Mouse (Mus musculus): ENCODE results near the gene Tnk2. TPM values are rescaled to one million over a fixed set of nuclear protein-coding genes. Genes with fewer than 3 reads are reported as not detected.
A peak's percentile ranks its signal among the peaks of the same experiment; 100 is the strongest.

The Tnk2 gene
- polyA plus RNA-seq, 1 experiment from 2014 or later: 12.5 TPM

DNA sequence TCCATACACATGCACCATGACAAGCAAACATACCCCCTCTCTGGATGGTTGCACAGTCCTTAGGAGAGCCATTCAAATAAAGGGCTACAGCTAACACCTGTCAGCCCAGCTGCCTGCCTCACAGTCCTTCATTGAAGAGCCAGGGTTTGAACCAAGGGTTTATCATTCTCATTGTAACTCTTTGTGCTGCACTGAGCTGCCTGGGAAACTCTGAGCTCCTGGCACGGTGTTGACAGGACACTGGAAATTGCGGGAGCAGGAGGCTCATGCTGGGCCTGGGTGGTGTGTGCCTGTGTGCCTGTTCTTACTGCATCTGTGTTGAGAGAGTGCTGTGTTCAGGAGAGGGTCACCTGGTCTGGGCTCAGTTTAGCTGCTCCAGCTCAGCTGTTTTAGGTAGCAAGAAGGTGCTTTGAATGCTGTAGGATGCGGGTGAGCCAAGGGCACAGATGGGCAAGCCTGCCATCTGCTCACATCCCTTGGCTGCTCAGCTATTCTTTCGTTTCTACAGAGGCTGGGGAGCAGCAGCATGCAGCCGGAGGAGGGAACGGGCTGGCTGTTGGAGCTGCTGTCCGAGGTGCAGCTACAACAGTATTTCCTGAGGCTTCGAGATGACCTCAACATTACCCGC, 19.7 kb downstream of the Tnk2 start:
- Histone ChIP-seq H3K27ac (no peak overlapping the region), H3K9ac (no peak overlapping the region), H3K4me3 (no peak overlapping the region), H3K4me2 (replicated peaks) (peak overlapping the region; percentile 22; the same call in 1 of the 2 replicates), H3K36me3 (peaks cover 10% of the 10 kb centered on the region), H3K27me3 (replicated peaks) (no peaks in the 10 kb centered on the region), H3K4me1 (peaks cover 68% of the 10 kb centered on the region), H3K9me3 (no peaks in the 10 kb centered on the region)
- WGBS: 72% methylated on average over 9 of the region's 9 CpGs
- ATAC-seq (ENCODE audit: low FRiP score, low read depth): no peak

DNA sequence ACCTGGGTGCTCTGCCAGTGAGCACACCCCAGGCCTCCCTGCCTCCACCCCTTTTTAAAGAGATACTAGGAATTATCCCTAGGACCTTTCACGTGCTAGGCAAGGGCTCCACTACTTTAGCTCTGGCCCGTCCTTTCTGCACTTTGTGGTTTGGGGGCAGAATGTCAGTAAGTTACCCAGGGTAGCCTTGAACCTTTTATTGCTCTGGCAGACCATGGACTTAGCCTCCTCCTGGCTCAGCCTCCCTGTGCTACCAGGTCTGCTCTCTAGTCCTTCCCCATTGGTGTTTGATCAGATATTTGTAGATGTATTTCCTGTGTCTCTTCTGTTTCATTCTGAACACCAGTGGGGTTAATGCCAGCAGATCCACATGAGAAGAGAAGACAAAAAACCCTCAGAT, 20.5 kb downstream of the Tnk2 start:
- Histone ChIP-seq H3K4me1 (peaks cover 59% of the 10 kb centered on the region), H3K4me3 (no peak overlapping the region), H3K27ac (no peak overlapping the region), H3K9me3 (no peaks in the 10 kb centered on the region), H3K4me2 (replicated peaks) (no peak overlapping the region), H3K27me3 (replicated peaks) (no peaks in the 10 kb centered on the region), H3K9ac (no peak overlapping the region), H3K36me3 (peaks cover 10% of the 10 kb centered on the region)
- WGBS: 88% methylated on average over 2 of the region's 2 CpGs
- no peak for ATAC-seq (ENCODE audit: low FRiP score, low read depth)

DNA sequence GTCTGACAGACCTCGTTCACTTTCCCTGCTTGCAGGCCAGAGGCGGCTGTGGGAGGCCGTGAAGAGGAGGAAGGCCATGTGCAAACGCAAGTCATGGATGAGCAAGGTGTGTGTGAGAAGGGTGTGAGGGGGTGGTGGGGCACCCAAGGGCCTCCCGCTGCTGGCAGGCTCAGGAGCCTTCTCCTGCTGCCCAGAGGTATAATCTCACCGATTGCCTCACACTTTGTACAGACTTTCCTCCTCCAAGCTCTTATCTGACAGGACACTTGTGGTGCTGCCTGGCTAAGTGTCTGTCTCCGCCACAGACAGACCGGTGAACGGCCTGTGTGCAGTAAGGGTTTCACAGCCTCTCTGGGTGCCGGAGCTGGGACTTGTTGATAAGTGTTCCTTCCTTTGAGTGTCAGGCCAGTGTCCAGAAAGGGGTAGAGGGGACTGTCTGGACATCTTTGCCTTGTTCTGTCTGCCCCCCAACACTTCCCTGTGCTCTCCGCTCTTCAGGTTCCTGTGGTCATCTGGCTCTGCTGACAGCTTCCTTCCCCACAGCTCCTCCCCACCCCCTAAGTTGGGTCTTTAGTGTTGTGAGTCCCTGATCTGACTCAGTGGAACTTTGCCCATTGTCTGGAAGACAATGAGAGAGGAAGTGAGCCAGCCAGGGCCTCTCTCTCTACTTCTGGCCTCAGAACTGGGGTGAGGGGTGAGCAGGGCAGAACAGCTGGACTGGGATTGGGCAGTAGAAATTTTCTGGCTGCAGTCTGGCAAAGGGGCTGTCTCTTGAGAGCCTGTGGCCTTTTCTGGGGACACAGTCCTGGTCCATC, 22.4 kb downstream of the Tnk2 start:
- WGBS: 48% methylated on average over 11 of the region's 11 CpGs
- H3K4me2 ChIP-seq (replicated peaks): no peak overlapping the region
- H3K27me3 ChIP-seq (replicated peaks): no peaks in the 10 kb centered on the region
- no peaks in the 10 kb centered on the region for H3K9me3 ChIP-seq
- no peak overlapping the region for H3K27ac ChIP-seq
- H3K4me1 ChIP-seq: peaks cover 40% of the 10 kb centered on the region
- H3K36me3 ChIP-seq: peaks cover 24% of the 10 kb centered on the region
- no peak overlapping the region for H3K4me3 ChIP-seq
- no peak overlapping the region for H3K9ac ChIP-seq
- ATAC-seq (ENCODE audit: low FRiP score, low read depth): no peak

DNA sequence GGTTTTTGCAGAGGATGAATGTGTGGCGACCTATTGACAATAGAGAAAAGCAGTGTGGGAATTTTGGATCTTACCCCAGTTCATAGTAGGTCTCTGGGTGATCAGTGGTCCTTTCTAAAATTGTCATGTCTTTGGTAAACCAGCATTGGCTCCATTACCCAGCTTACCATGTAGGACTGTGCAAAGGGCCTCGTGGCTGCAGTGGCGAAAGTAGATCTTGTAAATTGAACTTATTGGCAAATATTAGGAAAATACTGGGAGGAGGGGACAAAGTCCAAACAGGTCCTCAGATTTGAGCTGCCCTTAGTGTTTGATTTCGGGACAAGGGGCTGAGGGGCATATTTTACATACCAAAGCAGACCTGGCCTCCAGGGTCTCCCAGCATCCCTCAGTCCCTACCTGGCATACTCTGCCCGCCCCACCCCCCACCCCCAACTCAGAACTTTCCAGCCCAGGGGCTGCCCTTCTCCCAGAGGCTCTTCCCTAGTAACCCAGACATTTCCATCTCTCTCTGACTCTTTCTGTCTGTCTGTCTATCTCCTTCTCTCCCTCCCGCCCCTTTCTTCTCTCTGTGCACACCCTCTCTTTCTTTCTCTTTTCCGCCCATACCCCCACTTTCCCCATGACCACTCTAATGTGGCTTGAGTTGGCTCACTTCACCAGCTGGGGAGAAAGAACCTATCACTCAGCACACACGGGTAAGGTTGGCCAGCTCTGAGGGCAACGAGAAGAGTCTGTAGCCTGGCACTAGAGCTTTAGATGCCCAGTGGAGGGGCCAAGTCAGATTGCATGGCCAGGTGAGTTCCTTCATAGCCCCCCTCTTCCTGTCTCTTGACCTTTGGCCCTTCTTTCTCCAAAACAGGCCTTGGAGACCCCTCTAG, 23.2 kb downstream of the Tnk2 start:
- no peak overlapping the region for H3K9ac ChIP-seq
- H3K4me3 ChIP-seq: no peak overlapping the region
- H3K4me1 ChIP-seq: peaks cover 32% of the 10 kb centered on the region
- H3K4me2 ChIP-seq (replicated peaks): no peak overlapping the region
- WGBS: 74% methylated on average over 9 of the region's 9 CpGs
- H3K36me3 ChIP-seq: peaks cover 32% of the 10 kb centered on the region
- ATAC-seq (ENCODE audit: low FRiP score, low read depth): no peak
- no peak overlapping the region for H3K27ac ChIP-seq
- no peaks in the 10 kb centered on the region for H3K27me3 ChIP-seq (replicated peaks)
- no peaks in the 10 kb centered on the region for H3K9me3 ChIP-seq

DNA sequence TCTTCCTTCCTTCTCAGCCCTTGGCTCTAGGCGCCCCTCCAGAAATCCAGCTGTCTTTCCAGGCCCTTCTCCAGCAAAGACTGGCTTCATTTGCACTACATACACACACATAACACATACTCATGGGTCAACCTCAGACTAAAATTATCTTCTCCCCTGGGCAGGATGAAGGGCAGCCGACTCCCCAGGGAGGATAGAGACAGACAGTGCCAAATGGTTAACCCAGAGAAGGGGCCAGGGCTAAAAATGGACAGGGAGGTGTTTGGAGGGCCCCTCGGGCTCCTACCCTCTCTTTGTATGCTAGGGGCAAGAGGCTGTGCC, 23.8 kb downstream of the Tnk2 start:
- H3K9me3 ChIP-seq: no peaks in the 10 kb centered on the region
- ATAC-seq (ENCODE audit: low FRiP score, low read depth): no peak
- peaks cover 38% of the 10 kb centered on the region for H3K36me3 ChIP-seq
- peaks cover 28% of the 10 kb centered on the region for H3K4me1 ChIP-seq
- WGBS: 86% methylated on average over 3 of the region's 3 CpGs
- H3K4me3 ChIP-seq: no peak overlapping the region
- H3K4me2 ChIP-seq (replicated peaks): no peak overlapping the region
- H3K9ac ChIP-seq: no peak overlapping the region
- H3K27me3 ChIP-seq (replicated peaks): no peaks in the 10 kb centered on the region
- no peak overlapping the region for H3K27ac ChIP-seq

DNA sequence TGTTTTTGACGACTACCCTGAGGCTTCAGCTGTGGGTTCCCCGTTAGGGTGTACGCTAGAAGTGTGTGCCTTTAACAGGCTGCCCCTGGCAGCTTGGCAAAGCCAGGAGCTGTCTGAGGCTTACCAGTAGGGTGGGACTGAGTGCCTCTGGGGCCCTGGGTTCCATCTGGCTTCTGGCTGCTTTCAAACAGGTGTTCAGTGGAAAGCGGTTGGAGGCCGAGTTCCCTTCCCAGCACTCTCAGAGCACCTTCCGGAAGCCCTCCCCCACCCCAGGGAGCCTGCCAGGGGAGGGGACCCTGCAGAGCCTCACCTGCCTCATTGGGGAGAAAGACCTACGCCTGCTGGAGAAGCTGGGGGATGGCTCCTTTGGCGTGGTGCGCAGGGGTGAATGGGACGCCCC, 24.4 kb downstream of the Tnk2 start:
- H3K27me3 ChIP-seq (replicated peaks): no peaks in the 10 kb centered on the region
- H3K4me2 ChIP-seq (replicated peaks): no peak overlapping the region
- H3K36me3 ChIP-seq: peaks cover 43% of the 10 kb centered on the region
- peaks cover 25% of the 10 kb centered on the region for H3K4me1 ChIP-seq
- H3K27ac ChIP-seq: no peak overlapping the region
- no peak overlapping the region for H3K9ac ChIP-seq
- no peak for ATAC-seq (ENCODE audit: low FRiP score, low read depth)
- 76% methylated on average over 10 of the region's 10 CpGs for whole genome bisulfite sequencing
- no peaks in the 10 kb centered on the region for H3K9me3 ChIP-seq
- H3K4me3 ChIP-seq: no peak overlapping the region

DNA sequence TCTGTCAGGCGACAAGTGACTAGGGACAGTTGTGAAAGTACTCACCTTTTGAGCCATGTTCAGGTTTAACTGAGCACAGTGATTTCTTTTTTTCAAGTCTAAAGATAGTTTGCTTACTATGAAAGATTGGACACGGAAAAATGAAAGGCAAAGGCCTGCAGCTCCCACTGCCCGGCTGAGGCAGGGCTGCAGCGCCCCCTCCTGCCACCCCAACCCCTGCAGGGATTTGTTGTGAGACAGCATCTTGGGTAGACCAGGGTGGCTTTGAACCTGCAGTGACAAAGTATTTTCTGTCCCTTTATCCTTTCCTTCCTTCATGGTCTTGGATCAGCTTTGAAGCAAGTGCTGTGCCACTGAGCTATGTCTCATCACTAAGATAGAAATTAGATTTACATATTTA, 24.8 kb downstream of the Tnk2 start:
- no peak overlapping the region for H3K27ac ChIP-seq
- no peak overlapping the region for H3K4me3 ChIP-seq
- H3K9ac ChIP-seq: no peak overlapping the region
- 78% methylated on average over 4 of the region's 4 CpGs for WGBS
- no peaks in the 10 kb centered on the region for H3K9me3 ChIP-seq
- H3K4me2 ChIP-seq (replicated peaks): no peak overlapping the region
- H3K4me1 ChIP-seq: peaks cover 21% of the 10 kb centered on the region
- peaks cover 47% of the 10 kb centered on the region for H3K36me3 ChIP-seq
- H3K27me3 ChIP-seq (replicated peaks): no peaks in the 10 kb centered on the region
- no peak for ATAC-seq (ENCODE audit: low FRiP score, low read depth)

DNA sequence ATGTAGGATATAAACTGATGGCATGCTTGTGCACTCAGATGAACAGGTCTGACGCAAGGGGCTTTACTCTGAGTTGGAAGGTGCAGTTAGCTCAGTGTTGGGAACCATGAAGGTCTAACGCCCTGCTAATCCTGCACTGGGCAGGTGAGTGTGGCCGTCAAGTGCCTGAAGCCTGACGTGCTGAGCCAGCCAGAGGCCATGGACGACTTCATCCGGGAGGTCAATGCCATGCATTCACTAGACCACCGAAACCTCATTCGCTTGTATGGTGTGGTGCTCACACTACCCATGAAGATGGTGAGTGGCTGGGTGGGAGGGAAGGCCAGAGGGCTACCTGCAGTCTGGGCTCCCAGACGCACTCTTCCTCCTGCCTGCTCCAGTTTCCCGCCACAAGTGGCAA, 25.6 kb downstream of the Tnk2 start:
- Histone ChIP-seq H3K4me1 (peaks cover 16% of the 10 kb centered on the region; the same call in 1 of the 2 replicates), H3K4me2 (replicated peaks) (no peak overlapping the region), H3K27me3 (replicated peaks) (no peaks in the 10 kb centered on the region), H3K9me3 (no peaks in the 10 kb centered on the region), H3K4me3 (no peak overlapping the region), H3K36me3 (peaks cover 53% of the 10 kb centered on the region), H3K9ac (no peak overlapping the region), H3K27ac (no peak overlapping the region)
- ATAC-seq (ENCODE audit: low FRiP score, low read depth): no peak
- 94% methylated on average over 10 of the region's 10 CpGs for WGBS

DNA sequence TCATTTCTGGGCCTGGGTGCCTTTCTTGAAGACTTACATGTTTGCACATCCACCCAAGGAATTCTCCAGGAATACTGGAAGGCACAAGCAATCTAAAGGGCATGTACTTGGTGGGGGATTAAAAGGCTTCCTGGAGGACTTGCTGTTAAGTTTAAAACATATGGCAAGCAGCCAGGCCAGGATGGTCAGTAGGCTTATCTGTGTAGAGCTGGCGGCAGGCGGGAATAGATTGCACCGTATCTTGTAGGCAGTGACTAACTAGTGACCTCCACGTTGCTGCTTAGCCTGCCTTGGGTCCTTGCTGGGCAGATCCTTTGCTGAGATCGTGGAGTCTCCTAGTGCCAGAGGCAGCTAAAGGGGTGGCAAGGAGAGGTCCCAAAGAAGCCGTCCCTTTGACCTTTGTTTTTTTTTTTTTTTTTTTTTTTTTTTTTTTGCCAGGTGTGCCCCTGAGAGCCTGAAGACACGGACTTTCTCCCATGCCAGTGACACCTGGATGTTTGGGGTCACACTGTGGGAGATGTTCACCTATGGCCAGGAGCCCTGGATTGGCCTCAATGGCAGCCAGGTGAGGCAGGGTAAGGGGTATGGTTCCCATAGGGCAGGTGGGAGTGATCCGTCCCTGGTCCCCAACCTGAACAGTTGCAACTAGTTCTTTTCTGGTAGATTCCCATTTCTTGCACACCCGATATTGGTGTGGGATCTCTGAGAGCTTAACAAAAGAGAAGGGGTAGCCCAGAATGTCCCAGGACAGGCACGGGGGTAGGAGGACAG, 26.9 kb downstream of the Tnk2 start:
- Histone ChIP-seq H3K36me3 (peaks cover 63% of the 10 kb centered on the region), H3K4me1 (peaks cover 16% of the 10 kb centered on the region; the same call in 1 of the 2 replicates), H3K4me3 (no peak overlapping the region), H3K27me3 (replicated peaks) (no peaks in the 10 kb centered on the region), H3K9me3 (no peaks in the 10 kb centered on the region), H3K4me2 (replicated peaks) (no peak overlapping the region), H3K27ac (no peak overlapping the region), H3K9ac (no peak overlapping the region)
- ATAC-seq (ENCODE audit: low FRiP score, low read depth): no peak
- WGBS: 90% methylated on average over 10 of the region's 10 CpGs

DNA sequence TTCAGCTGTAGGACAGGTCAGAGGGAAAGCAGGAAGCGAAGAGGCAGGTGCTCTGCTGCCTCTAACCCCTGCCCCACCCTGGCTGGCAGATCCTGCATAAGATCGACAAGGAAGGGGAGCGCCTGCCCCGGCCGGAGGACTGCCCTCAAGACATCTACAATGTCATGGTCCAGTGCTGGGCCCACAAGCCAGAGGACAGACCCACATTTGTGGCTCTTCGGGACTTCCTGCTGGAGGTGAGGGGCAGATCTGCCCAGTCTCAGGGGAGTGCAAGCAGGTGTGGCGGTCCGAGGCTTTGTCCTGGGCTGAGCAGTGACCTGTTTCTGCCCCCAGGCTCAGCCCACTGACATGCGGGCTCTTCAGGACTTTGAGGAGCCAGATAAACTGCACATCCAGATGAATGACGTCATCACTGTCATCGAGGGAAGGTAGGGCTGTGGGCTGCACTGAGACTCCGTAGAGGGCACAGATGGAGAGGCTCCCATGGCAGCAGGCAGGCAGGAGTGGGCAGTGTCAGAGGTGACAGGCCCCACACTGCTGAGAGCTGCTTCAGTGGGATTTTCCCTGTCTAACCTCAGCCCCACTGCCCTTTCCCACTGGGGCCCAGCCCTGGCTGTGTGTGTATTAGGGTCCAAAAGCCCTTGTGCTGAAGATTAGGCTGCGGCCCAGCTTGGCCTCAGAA, 27.7 kb downstream of the Tnk2 start:
- H3K27me3 ChIP-seq (replicated peaks): no peaks in the 10 kb centered on the region
- no peak overlapping the region for H3K27ac ChIP-seq
- no peak for ATAC-seq (ENCODE audit: low FRiP score, low read depth)
- no peak overlapping the region for H3K4me2 ChIP-seq (replicated peaks)
- H3K36me3 ChIP-seq: peaks cover 71% of the 10 kb centered on the region
- no peak overlapping the region for H3K9ac ChIP-seq
- no peak overlapping the region for H3K4me3 ChIP-seq
- H3K4me1 ChIP-seq: 0 out of 2 replicates have a peak, but pooled peaks cover 8% of the 10 kb centered on the region
- WGBS: 90% methylated on average over 13 of the region's 13 CpGs
- H3K9me3 ChIP-seq: no peaks in the 10 kb centered on the region

DNA sequence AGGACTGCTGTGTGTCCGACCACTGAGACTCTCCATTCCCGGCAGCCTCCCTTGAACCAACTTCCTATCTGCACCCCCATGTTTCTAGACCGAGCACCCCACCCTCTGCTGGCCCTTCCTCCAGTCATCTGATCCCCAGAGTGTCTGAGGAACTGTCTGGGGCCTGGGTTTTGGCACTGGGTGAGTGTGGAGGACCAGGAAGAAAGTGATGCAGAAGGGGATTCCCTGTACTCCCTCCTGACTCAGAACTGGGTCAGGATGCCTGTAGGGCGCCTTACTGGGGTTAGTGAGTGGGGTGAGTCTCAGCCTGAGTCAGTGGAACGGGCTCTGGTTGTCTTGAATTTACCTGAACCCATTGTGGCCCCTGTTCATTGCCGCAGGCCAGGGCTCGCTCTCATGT, 28.6 kb downstream of the Tnk2 start:
- H3K4me3 ChIP-seq: no peak overlapping the region
- H3K4me2 ChIP-seq (replicated peaks): no peak overlapping the region
- 93% methylated on average over 7 of the region's 7 CpGs for WGBS
- H3K9ac ChIP-seq: no peak overlapping the region
- H3K4me1 ChIP-seq: 0 out of 2 replicates have a peak, but pooled peaks cover 3% of the 10 kb centered on the region
- H3K27me3 ChIP-seq (replicated peaks): no peaks in the 10 kb centered on the region
- peaks cover 80% of the 10 kb centered on the region for H3K36me3 ChIP-seq
- no peak for ATAC-seq (ENCODE audit: low FRiP score, low read depth)
- H3K27ac ChIP-seq: no peak overlapping the region
- no peaks in the 10 kb centered on the region for H3K9me3 ChIP-seq
